Mouse (Mus musculus) retina, postnatal 1 day (tissue): Measurements from ENCODE around the gene Kcnk2.
"Not testable (repeated sequence)": the region's sequence is repeated elsewhere in the genome, so short reads cannot be mapped to it uniquely, and the experiment has no call there.

Experiments
- DNase-seq: peaks from one replicate; pipeline ENCODE4 v3.0.0-alpha.2; 2012

Gene Kcnk2

DNA sequence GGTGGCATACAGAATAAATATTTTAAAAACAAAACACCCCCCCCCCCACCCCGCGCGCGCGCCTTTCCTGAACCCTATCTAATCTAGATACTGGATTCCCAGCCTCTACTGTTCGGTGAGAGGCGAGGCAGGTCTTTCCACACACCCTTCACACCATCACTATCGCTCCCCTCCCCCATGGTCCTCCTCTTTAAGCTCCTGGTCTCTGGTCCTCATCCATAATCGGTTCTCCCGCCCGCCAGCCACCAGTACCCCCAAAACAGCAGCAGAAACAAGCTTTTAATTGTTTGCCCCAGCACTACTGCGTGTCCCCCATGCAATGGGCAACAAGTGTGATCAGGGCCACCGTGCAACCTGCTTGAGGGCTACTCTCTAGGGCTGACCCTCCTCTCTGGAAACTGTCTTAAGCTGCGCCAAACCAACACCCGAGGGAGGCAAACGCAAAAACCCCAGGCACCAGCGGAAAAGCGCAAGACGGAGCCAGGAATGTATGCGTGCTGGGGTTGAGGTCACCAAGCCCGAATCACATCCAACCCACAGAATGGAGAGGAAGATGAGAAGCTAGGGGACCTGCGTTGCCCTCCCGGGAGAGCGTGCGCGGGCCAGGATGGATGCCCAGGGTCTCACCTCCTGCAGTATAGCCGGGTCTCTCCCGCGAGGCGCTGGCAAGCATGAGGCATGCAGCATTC lies 59.5 kb downstream of the Kcnk2 start:
- DNase-seq = peak; percentile 45

DNA sequence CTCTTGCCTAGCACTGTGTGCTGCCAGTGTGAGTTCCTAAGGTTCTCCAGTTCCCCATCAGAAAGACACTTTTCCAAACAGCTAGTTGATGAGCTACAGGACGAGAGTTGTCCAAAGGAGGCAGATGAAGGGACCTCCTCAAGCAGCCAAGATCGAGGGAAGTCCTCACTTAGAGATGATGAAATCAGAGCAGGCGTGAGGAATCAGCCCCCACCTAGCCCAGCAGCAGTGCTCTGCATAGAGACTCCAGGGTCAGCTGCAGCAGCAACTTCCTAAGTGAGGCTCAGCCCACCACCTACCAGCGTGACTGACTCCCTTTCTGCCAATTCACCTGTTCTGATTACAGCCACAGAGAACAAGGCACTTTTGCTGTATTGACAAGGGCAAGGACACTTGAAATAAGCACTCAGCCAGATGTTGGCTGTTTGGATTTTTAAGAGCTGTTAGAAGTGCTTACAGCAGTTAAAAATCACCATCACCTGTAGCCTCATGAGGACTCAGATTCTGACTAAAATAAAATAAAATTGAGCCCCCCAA lies 60.6 kb downstream of the Kcnk2 start:
- no peak for DNase-seq

DNA sequence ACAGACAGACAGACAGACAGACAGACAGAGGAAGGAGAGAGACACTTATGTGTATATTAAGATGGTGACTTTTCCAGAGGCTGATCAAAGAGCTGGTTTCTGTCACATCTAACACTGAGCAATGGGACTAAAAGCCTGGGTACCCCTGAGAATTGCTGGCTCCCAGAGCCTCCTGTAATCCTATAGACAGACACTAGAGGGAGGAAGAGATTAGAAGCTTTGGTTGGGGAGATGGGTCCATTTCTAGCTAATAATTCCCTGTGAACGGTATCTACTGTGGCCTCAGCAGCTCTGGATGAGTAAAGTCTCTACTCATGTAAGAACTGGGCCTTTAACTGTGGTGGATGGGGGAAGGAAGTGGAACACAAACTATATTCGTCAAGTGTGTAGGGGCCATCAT lies 86.2 kb downstream of the Kcnk2 start:
- peak; percentile 14 for DNase-seq

DNA sequence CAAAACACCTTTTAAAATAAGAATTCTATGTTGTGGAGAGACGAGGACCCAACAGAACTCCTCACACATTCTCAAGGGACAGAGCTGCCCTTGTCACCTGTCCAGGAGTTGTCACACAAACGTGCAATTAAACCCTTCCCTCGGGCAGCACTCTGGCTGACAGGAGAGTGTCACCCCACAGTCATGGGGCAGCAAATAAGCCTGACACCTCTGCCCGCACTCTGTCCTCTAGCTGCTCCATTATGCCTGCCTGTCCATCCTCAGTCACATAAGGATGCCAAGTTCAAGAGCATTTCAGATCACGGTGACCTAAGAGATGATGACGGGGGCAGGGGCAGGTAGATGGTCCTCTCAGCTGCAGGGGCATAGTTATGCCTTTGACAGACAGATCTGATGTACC lies 87.6 kb downstream of the Kcnk2 start:
- DNase-seq = no peak

DNA sequence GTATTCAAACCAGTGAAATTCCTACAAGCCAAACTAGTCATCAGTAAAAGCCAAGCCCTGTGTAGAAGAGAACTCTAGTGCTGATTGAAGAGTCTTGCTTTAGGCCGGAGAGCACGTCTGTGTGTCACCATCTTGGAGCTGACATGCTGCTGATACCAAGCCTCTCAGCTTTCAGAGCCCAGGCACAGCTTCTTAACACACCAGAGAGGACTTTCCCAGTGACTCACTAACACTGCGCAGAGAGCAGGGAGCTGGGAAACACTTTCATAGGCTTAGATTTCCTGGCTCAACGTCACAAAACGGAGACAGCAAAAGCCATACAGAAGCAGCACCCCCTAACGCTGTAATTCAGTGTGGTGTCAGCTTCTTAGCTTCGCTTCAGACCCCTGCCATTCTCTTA lies 88.3 kb downstream of the Kcnk2 start:
- DNase-seq = no peak

DNA sequence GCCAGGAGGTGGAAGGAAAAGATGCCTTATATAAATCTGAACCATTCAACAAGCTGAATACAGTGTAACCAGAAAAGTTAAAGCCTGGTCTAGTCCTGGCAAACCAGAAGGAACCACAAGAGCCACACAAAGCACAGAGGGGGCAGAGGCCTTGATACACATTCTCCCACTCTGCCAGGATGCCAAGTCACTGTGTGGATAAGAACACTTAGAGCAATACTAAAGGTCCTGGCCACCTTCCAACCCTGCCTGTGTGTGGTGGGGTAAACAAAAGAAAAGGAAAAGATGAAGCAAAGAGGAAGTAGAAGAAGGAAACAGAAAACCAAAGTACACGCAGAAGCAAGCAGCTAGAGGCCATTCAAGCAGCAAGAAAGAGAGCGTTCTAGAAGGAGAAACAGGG lies 91.9 kb downstream of the Kcnk2 start:
- no peak for DNase-seq

DNA sequence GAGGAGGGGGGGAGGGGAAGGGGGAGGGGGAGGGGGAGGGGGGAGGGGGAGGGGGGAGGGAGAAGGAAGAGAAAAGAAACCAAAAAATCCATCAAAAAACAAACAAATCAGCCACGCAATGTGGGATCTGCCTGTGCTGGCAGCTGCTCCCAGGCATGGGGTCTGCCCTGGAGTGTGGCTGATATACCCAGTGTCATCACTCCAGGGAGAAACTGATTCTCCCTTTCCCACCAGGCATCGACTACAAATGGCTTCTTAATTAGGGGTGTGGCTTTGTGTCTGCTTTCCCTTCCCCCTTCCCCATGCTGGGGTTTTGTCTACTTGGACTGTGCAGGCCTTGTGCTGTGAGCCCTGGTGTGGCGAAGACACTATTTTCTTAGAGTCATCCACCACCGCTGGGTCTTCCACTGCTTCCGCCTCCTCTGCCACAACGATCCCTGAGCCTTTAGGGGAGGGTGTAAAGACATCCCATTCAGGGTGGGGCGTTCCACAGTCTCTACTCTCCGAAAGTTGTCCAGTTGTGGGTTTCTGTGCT lies 97.0 kb downstream of the Kcnk2 start:
- DNase-seq = no peak

DNA sequence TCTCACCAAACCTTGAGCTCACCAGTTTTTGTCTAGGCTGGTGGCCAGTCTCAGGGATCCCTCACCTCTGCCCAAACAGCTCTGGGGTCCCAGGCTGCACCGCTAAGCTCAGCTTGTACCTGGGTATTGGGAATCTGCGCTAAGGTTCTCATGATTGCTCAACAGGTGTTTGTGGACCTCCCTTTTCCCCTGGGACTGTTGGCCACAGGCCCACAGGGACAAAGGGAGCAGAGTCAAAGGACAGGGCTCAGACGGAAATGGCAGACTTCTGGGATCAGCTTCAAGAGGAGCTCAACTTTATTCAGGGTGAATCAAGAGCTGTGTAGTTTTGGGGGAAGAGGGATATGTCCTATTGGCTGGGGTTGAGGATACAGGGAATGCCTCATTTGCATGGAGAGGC lies 99.1 kb downstream of the Kcnk2 start:
- no peak for DNase-seq

DNA sequence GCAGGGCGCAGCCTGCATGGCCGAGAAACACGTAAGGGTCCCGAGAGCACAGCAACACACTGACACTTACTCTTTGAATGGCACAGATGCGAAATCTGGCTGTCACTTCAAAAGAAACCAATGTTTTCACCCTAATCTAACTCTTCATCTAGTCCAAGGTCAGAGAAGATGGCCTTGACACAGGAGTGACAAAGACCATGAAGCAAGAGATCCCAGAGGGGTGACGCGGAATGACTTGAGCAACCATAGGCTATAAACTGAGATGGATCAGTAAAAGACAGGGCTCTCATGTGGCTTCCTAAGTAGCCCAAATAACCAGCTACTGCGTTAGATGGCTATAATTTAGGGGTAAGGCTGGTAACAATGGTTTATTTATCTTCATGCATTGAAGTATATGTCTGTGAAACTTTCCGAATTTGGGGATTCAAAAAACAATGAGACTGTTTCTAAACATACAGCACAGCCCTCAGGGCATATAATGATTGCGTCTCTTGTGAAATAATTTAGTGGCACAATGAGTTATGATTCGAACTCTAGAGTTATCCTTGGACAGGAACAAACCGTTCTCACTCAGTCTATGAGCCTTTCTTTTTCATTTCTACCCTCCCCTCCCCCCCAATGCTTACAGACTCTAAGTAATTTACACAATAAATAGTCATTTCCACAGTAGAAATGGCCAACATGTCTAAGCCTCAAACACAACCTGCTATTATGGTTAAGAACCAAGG lies 108.2 kb downstream of the Kcnk2 start:
- no peak for DNase-seq

DNA sequence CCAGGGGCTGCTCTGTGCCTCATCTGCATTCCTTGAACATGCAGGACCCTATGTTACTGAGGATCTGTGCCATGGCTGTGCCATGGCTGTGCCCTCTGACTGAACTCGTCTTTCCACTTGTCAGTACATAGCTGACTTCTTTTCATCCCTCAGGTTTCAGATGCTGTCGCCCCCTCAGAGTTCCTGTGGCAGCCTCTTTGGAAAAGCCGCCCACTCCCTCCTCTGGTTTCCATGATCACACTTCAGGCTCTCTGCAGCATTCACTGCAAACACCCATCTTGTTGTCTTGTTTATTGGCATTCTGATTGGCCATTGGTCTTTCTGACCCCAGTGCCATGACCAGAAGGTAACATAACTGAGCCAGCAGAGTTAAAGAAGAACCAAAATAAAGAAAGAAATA lies 111.2 kb downstream of the Kcnk2 start:
- DNase-seq = no peak

DNA sequence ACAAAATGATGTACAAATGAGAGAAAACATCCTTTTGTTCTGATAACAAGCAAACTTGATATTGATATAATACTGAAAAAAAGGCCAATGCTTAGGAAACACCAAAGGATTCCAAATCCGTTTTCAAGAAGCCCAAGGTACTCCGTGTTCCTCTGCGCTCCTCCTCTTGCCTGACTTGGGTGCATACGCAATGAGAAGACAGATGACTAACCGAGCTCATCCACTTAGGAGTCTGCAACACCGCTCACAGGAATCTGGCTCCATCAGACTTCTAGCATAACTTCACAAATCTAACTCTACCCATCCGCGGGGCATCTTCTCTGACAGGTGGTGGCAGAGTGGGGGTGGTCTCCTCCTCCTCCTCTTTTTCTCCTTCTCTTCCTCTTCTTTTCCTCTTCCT lies 113.1 kb downstream of the Kcnk2 start:
- no peak for DNase-seq

DNA sequence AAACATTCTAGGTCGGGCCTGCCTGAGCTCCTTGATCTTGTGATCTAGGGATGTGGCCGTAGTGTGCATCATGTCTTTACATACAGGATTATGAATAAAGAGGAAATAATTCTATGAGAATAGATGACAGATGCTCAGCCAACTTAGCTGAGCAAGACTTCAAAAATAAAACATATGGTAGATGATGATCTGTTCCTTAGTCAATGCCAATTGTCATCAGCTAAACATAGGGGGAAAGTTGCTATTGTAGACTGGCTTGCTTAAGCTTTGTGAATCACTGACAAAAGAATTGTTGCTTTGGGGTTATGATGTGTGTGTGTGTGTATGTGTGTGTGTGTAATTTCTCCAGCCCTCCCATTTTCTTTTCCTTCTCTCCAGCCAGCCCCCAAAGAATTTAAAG lies 129.8 kb downstream of the Kcnk2 start:
- no peak for DNase-seq

DNA sequence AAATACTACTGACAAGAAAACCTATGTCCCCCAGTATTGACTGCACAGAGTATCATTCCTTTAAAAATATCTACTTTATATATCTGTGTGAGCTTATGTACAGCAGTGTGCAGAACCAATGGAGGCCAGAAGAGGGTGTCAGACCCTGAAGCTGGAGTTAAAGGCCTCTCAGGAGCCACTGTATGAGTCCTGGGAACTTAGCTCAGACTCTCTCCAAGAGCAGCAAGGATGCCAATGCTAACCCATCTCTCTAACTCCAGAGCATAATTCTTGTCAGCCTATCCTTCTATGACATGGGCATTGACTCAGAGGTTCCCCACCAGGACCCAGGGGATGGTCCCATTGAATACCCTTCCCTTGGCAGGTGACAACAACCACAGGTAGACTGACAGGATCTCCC lies 148.4 kb downstream of the Kcnk2 start:
- no peak for DNase-seq

DNA sequence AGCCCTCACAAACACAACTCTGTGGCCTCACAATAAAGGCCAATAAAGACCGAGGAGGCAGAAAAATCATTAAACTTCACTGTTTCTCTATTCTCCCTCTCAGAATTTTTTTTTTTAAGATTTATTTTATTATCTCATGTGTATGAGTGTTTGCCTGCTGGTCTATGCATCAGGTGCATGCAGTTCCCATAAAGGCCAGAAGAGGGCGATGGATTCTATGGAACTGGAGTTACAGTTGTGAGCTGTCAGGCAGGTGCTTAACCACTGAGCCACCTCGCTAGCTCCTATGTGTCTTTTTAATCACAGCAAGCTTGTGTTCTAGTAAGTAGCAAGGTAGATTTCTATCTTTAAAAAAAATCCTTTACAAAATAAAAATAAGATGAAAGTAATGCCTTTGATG lies 148.9 kb downstream of the Kcnk2 start:
- no peak for DNase-seq

DNA sequence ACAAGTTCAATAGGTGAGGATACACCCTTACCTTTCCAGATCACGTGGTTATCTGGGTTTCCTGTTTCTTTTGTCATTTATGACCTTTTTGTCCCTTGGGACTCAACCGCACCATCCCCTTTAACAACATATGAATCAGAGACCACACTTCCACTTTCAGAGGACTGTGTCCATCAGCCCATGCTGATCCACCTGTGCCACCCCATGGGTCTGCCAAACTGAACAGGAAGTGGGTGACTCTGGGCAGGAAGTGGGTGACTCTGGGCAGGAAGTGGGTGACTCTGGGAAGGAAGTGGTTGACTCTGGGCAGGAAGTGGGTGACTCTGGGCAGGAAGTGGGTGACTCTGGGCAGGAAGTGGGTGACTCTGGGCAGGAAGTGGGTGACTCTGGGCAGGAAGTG lies 158.9 kb downstream of the Kcnk2 start:
- DNase-seq = not testable (repeated sequence)

DNA sequence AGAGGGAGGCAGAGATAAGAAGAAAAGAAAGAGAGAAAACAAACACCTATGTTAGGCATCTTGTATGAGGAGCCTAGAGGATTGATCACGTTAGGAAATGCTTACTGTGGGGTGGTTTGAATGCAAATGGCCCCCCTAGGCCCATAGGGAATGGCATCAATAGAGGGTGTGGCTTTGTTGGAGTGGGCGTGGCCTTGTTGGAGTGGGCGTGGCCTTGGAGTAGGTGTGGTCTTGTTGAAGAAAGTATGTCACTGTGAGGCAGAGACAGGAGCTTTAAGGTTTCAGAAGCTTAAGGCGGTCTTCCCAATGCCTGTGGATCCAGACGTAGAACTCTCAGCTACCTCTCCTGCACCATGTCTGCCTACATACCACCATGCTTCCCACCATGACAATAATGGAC lies 166.8 kb downstream of the Kcnk2 start:
- no peak for DNase-seq

DNA sequence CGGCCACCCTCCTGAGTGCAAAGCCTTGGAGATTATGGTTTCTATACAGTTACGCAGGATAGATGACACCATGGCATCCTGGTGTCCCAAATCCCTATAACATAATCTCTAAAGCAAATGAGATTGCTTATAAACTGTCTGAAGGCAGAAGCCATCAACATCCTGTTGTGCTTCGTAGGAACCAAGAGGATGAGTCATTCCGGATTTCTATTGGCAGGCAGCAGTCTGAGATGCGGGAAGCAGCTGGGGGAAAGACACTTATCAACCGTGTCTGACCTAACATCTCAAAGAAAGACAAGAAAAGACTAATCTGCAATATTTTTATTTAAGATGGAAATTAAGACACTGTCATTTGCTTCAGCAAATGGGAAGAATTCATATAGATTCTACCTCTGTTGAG lies 169.2 kb downstream of the Kcnk2 start:
- DNase-seq = no peak

DNA sequence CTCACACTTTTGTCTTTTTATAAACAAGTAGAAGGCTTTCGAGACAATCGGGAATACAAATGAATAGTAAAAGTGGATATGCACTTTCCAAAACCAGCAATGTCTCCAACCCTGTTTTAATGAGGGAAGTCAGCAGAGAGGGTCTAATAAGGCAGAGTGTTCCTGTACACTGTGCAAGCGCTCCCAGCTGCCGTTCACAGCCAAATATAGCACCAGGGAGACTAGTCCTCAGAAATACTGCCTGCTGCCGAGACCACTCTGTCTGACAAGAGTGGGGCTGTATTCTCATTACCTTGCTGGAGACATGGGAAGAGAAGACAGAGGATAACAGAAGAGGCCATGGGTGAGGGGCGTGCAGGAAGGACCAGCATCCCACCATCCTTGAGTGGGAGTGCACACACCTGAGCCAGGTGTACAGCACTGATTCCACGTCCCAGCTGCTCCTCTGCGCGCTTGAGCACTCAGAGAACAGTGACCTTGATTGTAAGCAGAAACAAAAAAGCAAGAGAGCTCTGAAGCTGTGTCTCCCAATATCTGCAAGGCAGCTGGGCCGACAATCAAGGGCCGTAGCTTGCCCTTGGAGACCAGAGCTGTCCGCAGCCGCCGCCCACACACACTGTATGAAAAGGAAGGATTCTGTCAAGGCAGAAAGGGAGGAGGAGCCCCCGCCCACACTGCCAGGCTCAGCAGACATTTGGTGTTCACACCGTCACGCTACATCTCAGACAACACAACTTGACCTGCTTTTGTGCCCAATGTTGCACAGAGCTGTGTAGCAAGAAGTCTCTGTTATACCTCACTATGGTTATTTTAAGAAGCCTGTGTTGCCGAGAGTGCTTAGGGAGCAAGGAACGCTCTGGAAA lies 173.6 kb downstream of the Kcnk2 start:
- DNase-seq = no peak

DNA sequence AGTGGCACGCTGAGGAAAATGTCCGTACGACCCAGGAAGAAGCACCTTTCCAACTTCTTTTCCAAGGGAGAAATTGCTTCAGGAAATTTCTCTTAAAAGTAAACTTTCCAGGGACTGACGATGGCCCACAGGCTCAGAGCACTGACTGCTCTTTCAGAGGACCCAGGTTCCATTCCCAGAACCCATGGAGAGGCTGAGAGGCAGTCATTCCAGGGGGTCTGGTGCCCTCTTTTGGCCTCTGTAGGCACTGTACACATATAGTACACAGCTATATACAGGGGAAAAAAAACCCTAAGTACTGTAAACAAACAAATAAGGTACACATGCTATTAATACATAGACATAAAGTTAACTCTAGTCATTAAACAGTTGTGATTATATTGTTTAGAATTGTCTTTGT lies 174.6 kb downstream of the Kcnk2 start:
- DNase-seq = no peak

DNA sequence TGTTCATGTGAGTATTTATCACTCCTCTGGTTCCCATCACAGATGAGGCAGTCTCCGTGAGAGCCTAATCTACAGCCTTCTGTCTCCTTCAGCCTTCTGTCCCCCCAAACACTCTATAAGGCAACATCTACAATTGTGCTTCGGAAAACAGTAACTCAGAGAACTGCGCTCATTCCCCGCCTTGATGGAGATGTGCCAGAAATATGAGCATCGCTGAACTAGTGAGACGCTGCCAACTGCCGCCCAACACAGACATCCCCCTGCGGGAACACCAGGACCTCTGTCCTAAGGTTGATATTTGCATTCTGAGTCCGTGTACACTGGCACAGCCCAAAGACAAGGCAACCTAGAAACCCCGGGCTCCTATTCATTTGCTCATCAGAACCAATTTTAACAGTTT lies 183.0 kb downstream of the Kcnk2 start:
- DNase-seq = no peak

DNA sequence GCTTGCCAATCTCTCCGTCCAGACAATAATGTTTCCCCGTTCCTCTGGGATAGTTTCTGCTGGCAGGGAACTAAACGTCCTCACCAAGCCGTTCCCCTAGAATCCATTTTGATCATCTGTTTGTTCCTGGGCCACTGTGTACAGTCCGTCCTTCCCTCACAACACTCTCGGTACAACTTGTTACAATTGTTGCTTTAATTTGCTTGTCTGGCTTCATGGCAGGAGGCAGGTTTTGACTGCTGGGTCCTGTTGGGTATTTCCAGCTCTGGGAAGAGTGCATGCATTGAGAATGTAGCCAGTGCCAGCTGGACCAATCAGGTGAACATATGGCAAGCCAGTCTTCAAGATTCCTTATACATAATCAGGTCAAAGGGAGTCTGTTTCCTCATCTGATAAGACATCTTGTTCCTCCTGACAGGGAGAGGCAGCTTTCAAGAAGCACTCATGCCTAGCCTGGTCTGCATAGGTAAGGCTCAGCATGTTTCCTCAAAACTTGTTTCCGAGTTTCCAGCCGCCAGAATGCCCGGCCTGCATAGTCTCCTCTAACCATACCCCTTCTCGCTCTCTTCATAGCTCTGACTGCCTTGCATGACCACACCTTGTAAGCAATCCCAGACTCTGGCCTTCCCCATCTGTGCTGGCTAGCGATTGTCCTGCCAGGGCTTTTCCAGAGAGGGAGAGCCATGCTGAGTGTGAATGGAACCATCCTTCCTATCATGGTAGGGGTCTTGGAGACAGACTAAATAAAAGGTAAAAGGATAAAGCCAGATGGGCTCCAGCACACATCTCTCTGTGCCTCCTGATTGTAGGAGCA lies 184.1 kb downstream of the Kcnk2 start:
- no peak for DNase-seq

DNA sequence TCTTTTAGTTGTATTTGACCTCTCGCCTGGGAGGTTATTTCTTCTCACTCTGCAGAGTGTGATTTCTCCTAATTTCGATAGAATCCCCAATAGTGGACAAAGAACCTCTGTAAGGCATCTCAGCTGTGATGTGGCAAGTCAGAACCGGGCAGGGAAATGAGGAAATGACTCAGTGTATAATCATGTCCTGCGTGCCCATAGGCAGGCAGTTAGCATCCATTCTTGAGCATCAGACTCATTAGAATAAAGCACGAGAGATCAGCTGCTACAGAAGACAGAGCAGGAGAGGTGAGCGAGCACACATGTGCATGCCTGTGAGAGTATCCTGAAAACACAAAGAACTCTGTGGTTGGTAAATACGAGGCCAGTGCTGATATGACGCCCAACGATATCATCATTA lies 186.9 kb downstream of the Kcnk2 start:
- no peak for DNase-seq

DNA sequence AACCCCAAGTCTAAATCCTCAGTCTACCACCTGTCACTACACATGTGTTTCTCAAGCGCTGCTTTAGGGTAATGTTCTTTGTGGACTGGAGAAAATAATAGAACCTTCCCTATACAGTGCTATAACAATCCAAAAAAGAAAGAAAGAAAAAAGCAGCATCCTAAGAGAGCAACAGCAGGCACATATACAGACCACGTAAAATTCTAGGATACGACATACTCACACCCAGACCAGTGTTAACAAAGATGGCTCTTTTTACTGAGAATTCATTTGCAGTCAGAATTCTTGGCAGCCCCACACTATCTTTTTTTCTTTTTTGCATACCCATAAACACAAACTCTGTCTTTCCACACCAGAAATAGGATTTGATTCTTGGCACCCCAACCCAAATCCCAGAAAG lies 187.6 kb downstream of the Kcnk2 start:
- DNase-seq = no peak
